Mouse (Mus musculus) spleen, adult 2 months (tissue): ENCODE results near the gene Slc26a5.

Experiments used
- CTCF ChIP-seq: fragments of 200-500 bp; IDR thresholded peaks from 2 replicates; pipeline ENCODE4 v1.5.1; 2011; ENCODE audit warnings: mild to moderate bottlenecking, inconsistent platforms; ENCODE audit not compliant: insufficient read depth, insufficient read length, insufficient replicate concordance; ENCODE audit errors: extremely low read depth
- POLR2A ChIP-seq: fragments of 200-500 bp; IDR thresholded peaks from 2 replicates; pipeline ENCODE4 v1.6.1; 2011; ENCODE audit warnings: low read depth, low read length, inconsistent platforms

DNA sequence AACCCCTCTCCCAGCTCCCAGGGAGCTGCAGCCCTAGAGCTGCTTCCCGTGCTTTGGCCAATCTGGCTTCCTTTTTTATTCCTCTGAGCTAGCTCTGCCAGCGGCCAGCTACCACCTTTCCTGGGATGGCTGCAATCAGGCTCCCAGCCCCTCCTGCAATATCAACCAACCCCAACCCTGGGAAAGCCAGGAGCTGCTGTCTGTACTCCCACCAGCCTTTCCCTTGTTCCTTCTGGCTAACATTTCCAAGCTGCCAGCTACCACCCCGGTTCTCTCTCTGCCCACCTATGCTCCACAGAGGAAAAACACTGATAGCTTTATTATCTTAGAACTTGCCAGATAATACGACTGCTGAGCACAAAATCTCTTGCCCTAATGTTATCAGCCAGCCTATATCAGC, 60.6 kb downstream of the Slc26a5 start:
- no peak for TF ChIP-seq POLR2A
- TF ChIP-seq CTCF: no peak
